17 mouse cellular contexts compared by ENCODE assay signal in genomic region chr17:15355072-15355471, GRCm38 (mm10).
"Had no signal": no experiment of that assay in that cellular context is flagged by ENCODE, and none has a peak within 500 bp of the region (broad histone marks: within the 10 kb centered on the region; RNA-seq: fewer than 3 reads in every experiment).

No protein-coding gene starts in this region.

- H3K9ac ChIP-seq: liver, embryonic 14.5 days; lung, embryonic 15.5 days; midbrain, embryonic 13.5 days; midbrain, embryonic 15.5 days; neural tube, embryonic 12.5 days; stomach, embryonic 15.5 days had no signal

- H3K4me1 ChIP-seq: lung, embryonic 15.5 days; midbrain, embryonic 13.5 days; midbrain, embryonic 15.5 days; neural tube, embryonic 12.5 days; stomach, embryonic 15.5 days had no signal

- ATAC-seq: lung, postnatal 0 days; midbrain, embryonic 13.5 days; midbrain, embryonic 15.5 days had no signal

- DNase-seq: lung, adult 2 months; lung, postnatal 4 days; right cerebral cortex, postnatal 14 days; spleen, adult 18-20 months; thymus, adult 2 months; thymus, postnatal 25 days; thymus, postnatal 4 days had no signal

- H3K9me3 ChIP-seq: lung, embryonic 15.5 days; megakaryocyte, embryonic 14.5 days; midbrain, embryonic 13.5 days; midbrain, embryonic 15.5 days; neural tube, embryonic 12.5 days; stomach, embryonic 15.5 days had no signal

- H3K4me3 ChIP-seq: lung, embryonic 15.5 days; megakaryocyte, embryonic 14.5 days; midbrain, embryonic 13.5 days; midbrain, embryonic 15.5 days; neural tube, embryonic 12.5 days; stomach, embryonic 15.5 days had no signal

- H3K4me2 ChIP-seq: lung, embryonic 15.5 days; midbrain, embryonic 11.5 days; midbrain, embryonic 13.5 days; midbrain, embryonic 15.5 days; neural tube, embryonic 12.5 days; stomach, embryonic 15.5 days had no signal

- H3K27me3 ChIP-seq: lung, embryonic 15.5 days; midbrain, embryonic 13.5 days; midbrain, embryonic 15.5 days; neural tube, embryonic 12.5 days; stomach, embryonic 15.5 days had no signal

- H3K36me3 ChIP-seq: lung, embryonic 15.5 days; midbrain, embryonic 13.5 days; midbrain, embryonic 15.5 days; neural tube, embryonic 12.5 days; stomach, embryonic 15.5 days had no signal

- H3K27ac ChIP-seq: liver, embryonic 14.5 days; lung, embryonic 15.5 days; midbrain, embryonic 13.5 days; midbrain, embryonic 15.5 days; neural tube, embryonic 12.5 days; stomach, embryonic 15.5 days; stomach, postnatal 0 days had no signal
